Mouse (Mus musculus) spleen, adult 2 months (tissue): ENCODE results near the gene Skp2. TPM values are rescaled to one million over a fixed set of nuclear protein-coding genes. Genes with fewer than 3 reads are reported as not detected.

Experiments used
- DNase-seq, 2 experiments: peaks; one replicate each; pipeline versions ENCODE4 v3.0.0 to v3.0.0-alpha.2; 2012 to 2021; ENCODE audit warnings: low spot score in 2 of 2, low read depth in 1 of 2
- H3K27ac ChIP-seq: fragments of 200-500 bp; 2 replicates; pipeline ENCODE4 v1.5.1; 2012; ENCODE audit warnings: low read length, inconsistent platforms; ENCODE audit not compliant: insufficient read depth
- H3K27me3 ChIP-seq: fragments of 200-500 bp; 2 replicates; pipeline ENCODE4 v1.6.1; 2012; ENCODE audit warnings: mild to moderate bottlenecking, moderate library complexity, low read length, inconsistent platforms; ENCODE audit not compliant: control insufficient read depth, insufficient read depth
- H3K36me3 ChIP-seq: fragments of 200-500 bp; 2 replicates; pipeline ENCODE4 v1.6.1; 2012; ENCODE audit warnings: mild to moderate bottlenecking, low read length, inconsistent platforms; ENCODE audit not compliant: control insufficient read depth, insufficient read depth
- H3K4me1 ChIP-seq: fragments of 200-500 bp; 2 replicates; pipeline ENCODE4 v1.6.1; 2011; ENCODE audit warnings: inconsistent platforms; ENCODE audit not compliant: control insufficient read depth, insufficient read depth, insufficient read length
- H3K4me3 ChIP-seq: fragments of 200-500 bp; 2 replicates; pipeline ENCODE4 v1.5.1; 2011; ENCODE audit warnings: mild to moderate bottlenecking, inconsistent platforms; ENCODE audit not compliant: insufficient read depth, insufficient read length; ENCODE audit errors: extremely low read depth
- CTCF ChIP-seq: fragments of 200-500 bp; IDR thresholded peaks from 2 replicates; pipeline ENCODE4 v1.5.1; 2011; ENCODE audit warnings: mild to moderate bottlenecking, inconsistent platforms; ENCODE audit not compliant: insufficient read depth, insufficient read length, insufficient replicate concordance; ENCODE audit errors: extremely low read depth
- POLR2A ChIP-seq: fragments of 200-500 bp; IDR thresholded peaks from 2 replicates; pipeline ENCODE4 v1.6.1; 2011; ENCODE audit warnings: low read depth, low read length, inconsistent platforms
- WGBS: fragments of 180-500 bp; shearing (Covaris S2); methylation state at CpG from one replicate; pipeline ENCODE4 v1.1.7; 2018; 5-methylcytosine and 5-hydroxymethylcytosine counted together
- polyA plus RNA-seq: library from polyadenylated mRNA; depleted of rRNA; stranded (reverse); fragments of >200 nt; gene quantifications from 2 replicates; pipeline ENCODE4 v1.2.3, GENCODE M21; 2012

Gene Skp2
- polyA plus RNA-seq, 1 experiment, result 2.5 TPM

DNA sequence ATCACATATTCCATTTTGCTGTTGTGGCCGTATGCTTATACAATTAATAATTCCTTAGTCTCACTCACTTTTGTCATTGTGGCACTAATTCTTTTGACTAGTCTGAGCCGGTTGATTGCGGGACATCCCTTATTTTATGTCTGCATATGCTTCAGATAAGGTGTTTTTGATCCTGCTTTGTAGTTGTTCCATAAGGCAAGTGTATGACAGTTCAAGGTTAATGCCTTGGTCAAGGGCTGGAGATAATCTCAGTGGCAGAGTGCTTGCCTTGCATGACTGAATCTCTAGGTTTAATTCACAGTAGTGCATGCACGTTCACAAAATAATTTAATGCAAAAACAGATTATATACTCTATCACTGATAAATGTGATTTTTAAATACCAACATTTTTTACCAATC, 58.4 kb downstream of the Skp2 start:
- H3K4me3 ChIP-seq, result no peak overlapping the region
- H3K27me3 ChIP-seq, result no peaks in the 10 kb centered on the region
- TF ChIP-seq POLR2A, result no peak
- no peak for TF ChIP-seq CTCF
- H3K36me3 ChIP-seq, result peaks cover 11% of the 10 kb centered on the region
- H3K27ac ChIP-seq, result no peak overlapping the region
- no peaks in the 10 kb centered on the region for H3K4me1 ChIP-seq
- no peak for DNase-seq
- WGBS, result 92% methylated on average over 4 of the region's 4 CpGs

DNA sequence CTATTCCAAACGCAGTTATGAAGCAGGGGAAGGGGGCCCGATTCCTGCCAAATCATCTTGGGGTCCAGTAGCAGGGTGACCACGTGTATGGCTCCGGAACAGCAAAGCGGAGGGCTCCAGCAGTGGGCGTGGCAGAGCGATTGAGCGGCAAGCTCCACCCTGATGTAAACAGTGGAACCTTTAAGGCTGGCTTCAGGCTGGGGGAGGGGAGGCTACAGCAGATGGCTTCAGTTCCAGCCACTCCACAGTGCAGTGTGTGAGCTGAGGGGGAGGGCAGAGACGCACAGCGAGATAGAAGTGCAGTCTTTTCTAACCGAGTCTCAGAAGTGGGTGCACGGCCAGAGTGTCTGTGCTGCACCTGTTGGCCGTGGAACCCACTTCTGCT, 60.9 kb downstream of the Skp2 start:
- no peak for TF ChIP-seq POLR2A
- H3K27ac ChIP-seq, result no peak overlapping the region
- no peak for DNase-seq
- H3K36me3 ChIP-seq, result peaks cover 10% of the 10 kb centered on the region
- H3K4me3 ChIP-seq, result no peak overlapping the region
- no peaks in the 10 kb centered on the region for H3K4me1 ChIP-seq
- no peaks in the 10 kb centered on the region for H3K27me3 ChIP-seq
- WGBS, result 86% methylated on average over 13 of the region's 13 CpGs

DNA sequence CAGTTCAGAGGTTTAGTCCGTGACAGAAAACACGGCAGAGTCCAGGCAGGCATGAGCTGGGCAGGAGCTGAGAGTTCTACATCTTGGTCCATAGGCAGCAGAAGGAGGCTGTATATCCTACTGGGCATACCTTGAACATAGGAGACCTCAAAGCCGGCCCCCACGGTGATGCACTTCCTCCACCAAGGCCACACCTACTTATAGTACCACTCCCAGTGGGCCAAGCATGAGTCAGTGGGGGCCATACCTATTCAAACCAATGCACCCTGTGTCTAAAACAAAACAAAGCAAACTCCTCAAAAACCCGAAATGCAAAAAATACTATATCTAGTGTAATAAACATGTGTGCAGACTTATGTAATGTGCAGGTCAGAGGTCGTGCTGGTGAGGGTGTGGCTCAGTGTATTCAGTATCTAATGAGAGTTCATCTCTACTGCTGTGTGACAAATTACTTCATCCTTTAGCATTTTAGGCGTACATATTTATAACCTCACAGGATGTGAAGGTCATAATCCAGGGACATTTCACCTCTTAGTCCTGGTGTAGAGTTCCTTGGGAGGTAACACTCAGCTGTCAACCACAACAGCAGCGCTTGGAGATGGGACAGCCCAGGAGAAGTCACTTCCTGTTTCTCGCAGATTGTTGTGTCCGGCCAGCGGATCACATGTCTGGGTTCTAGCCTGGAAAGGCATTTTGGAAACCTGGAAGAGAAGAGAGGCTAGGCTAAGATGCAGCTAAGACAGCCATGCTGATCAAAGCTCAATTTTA, 61.4 kb downstream of the Skp2 start:
- DNase-seq, result no peak
- H3K4me3 ChIP-seq, result no peak overlapping the region
- 86% methylated on average over 11 of the region's 11 CpGs for WGBS
- H3K36me3 ChIP-seq, result peaks cover 10% of the 10 kb centered on the region
- no peaks in the 10 kb centered on the region for H3K27me3 ChIP-seq
- no peak overlapping the region for H3K27ac ChIP-seq
- H3K4me1 ChIP-seq, result no peaks in the 10 kb centered on the region
- TF ChIP-seq CTCF (no peak), POLR2A (no peak)

DNA sequence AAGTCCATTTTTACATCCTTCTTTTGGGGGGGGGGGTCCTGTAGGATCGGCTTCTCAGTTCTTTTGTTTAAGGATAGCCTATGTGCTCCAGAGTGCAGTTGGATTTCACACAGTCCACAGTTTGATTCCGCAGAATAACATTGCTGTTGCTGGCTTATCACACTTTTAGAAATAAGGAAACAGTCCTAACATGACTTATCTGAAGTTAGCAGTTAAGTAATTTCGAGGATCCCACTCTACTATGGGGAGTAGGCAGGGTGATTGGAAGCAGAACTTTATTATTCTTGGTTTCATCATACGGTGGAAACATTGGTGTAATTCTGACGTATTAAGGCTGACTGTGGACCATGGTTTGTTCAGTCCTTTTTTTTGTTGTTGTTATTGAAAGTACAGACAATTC, 64.6 kb downstream of the Skp2 start:
- Histone ChIP-seq H3K4me1 (no peaks in the 10 kb centered on the region), H3K4me3 (no peak overlapping the region), H3K27ac (no peak overlapping the region), H3K36me3 (peaks cover 8% of the 10 kb centered on the region), H3K27me3 (no peaks in the 10 kb centered on the region)
- TF ChIP-seq POLR2A, result no peak
- TF ChIP-seq CTCF, result no peak
- no peak for DNase-seq
- 84% methylated on average over 5 of the region's 5 CpGs for WGBS

DNA sequence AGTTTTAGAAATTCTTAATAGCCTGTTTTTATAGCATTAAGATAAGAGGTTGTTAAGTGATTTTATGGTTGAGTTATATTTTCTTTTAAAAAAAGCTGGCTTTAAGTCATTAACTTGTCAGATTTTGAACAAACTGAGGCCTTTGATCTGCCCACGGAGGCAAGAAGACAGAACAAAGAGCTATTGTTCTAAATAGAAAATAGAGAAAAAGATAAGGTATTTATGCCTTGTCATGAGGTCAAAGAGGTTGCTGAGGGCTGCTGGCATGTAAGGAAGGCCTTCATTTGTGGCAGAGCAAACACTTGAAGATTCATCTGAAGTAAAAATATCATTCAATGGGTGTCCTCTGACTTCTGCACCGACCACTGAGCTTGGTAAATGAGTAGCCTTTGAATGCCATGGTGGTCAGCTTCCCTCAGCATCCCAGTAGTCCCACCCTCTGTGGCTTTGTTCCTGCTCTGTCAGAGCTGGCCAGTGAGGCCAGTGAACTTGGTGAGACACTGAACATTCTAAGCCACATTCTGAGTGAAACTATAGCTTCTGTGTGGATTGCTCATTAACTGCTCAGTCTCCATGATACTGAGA, 66.0 kb downstream of the Skp2 start:
- no peak overlapping the region for H3K4me3 ChIP-seq
- H3K27me3 ChIP-seq, result no peaks in the 10 kb centered on the region
- H3K27ac ChIP-seq, result no peak overlapping the region
- WGBS, result 78% methylated on average over 2 of the region's 2 CpGs
- no peak for DNase-seq
- no peaks in the 10 kb centered on the region for H3K4me1 ChIP-seq
- TF ChIP-seq POLR2A (no peak), CTCF (no peak)
- H3K36me3 ChIP-seq, result peaks cover 9% of the 10 kb centered on the region

DNA sequence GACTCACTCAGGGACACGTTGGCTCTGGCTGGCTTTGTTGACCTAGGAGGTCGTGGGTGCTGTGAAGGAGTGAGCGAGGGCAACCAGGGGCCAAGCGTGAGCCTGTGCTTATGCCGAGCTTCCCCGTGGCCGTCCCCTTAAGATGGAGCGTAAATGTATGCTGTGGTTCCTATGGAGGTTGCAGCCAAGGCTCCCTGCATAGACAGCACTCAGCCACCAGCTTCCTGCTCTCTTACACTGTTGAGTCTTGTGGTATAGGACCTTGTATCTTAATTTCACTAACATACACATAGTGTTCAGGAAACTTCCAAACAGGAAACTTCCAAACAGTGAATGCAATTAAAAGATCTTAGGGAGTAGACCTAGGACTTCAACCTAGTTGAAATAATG, 66.5 kb downstream of the Skp2 start:
- peaks cover 9% of the 10 kb centered on the region for H3K36me3 ChIP-seq
- no peak for TF ChIP-seq CTCF
- no peak for TF ChIP-seq POLR2A
- WGBS, result 92% methylated on average over 8 of the region's 8 CpGs
- no peaks in the 10 kb centered on the region for H3K27me3 ChIP-seq
- no peak for DNase-seq
- H3K4me3 ChIP-seq, result no peak overlapping the region
- H3K27ac ChIP-seq, result no peak overlapping the region
- no peaks in the 10 kb centered on the region for H3K4me1 ChIP-seq

DNA sequence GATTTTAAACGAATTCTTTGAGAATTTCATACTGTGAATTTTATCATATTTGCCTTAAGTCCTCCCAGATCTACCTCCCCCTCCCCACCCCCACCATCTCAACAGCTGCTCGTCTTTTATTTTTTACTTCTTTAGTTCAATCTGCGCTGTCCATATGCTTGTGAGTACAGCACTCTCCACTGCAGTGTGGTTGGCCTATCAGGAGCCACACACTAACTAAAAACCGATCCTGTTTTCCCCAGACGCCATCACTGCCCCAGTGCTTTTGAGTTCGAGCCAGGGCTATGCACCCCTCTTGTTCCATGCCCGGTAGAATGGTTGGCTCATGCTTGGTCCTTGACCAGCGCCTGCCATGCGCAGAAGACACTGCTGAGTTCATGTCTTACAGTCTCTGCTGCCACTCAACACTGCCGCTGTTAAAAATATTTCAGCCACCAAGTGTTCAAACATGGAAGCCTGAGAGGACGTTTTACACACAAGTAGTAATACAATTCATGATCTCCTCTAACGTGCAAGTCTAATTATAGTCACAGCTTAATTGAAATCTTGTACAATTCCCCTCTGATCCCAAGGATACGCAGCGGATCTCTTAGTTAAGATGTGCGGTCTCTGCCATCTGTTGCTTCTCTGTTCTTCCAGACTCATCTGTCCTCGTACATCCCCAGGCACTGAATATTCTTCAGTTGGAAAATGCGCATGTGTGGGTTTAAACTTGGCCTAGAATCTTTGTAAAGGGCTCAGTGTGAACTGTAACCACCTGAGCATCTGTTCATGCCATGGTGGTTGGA, 67.1 kb downstream of the Skp2 start:
- H3K27ac ChIP-seq, result no peak overlapping the region

More for the DNA sequence above, 67.1 kb downstream of the Skp2 start:
- Histone ChIP-seq H3K36me3 (peaks cover 5% of the 10 kb centered on the region), H3K4me3 (no peak overlapping the region), H3K27me3 (no peaks in the 10 kb centered on the region), H3K4me1 (no peaks in the 10 kb centered on the region)
- DNase-seq, result no peak
- 94% methylated on average over 17 of the region's 17 CpGs for WGBS
- TF ChIP-seq CTCF, result no peak
